Mouse (Mus musculus) heart, adult 2 months (tissue): ENCODE results near the gene Fat3. TPM values are rescaled to one million over a fixed set of nuclear protein-coding genes. Genes with fewer than 3 reads are reported as not detected.
A peak's percentile ranks its signal among the peaks of the same experiment; 100 is the strongest.

ENCODE experiments used
- DNase-seq, 2 experiments: peaks; one replicate each; pipeline ENCODE4 v3.0.0; 2021
- H3K27ac ChIP-seq: fragments of 200-600 bp; 2 replicates; pipeline ENCODE4 v1.8.1; 2022
- H3K27me3 ChIP-seq: fragments of 200-500 bp; 2 replicates; pipeline ENCODE4 v1.6.1; 2012; ENCODE audit warnings: mild to moderate bottlenecking, low read length, inconsistent platforms, mixed read lengths; ENCODE audit not compliant: control insufficient read depth, insufficient read depth
- H3K36me3 ChIP-seq: fragments of 200-500 bp; 2 replicates; pipeline ENCODE4 v1.6.1; 2012; ENCODE audit warnings: low read length, inconsistent platforms; ENCODE audit not compliant: control insufficient read depth, insufficient read depth
- H3K4me1 ChIP-seq: fragments of 200-500 bp; 2 replicates; pipeline ENCODE4 v1.6.1; 2011; ENCODE audit warnings: low read length; ENCODE audit not compliant: control insufficient read depth, insufficient read depth
- H3K4me3 ChIP-seq: fragments of 200-600 bp; 2 replicates; pipeline ENCODE4 v1.8.1; 2022
- H3K79me2 ChIP-seq: fragments of 200-500 bp; replicated peaks from 2 replicates; pipeline ENCODE4 v1.6.1; 2012; ENCODE audit warnings: mild to moderate bottlenecking, inconsistent platforms, low read length, moderate library complexity, mixed read lengths; ENCODE audit not compliant: control insufficient read depth, insufficient read depth
- H3K9ac ChIP-seq: fragments of 200-500 bp; 2 replicates; pipeline ENCODE4 v1.6.1; 2012; ENCODE audit warnings: low read depth, mild to moderate bottlenecking, control low read depth, inconsistent platforms, low read length, mixed read lengths
- CTCF ChIP-seq: fragments of 200-600 bp; IDR thresholded peaks from 2 replicates; pipeline ENCODE4 v1.8.1; 2022; ENCODE audit warnings: antibody characterized with exemption, mild to moderate bottlenecking, moderate library complexity
- EP300 ChIP-seq: fragments of 200-500 bp; IDR thresholded peaks from 2 replicates; pipeline ENCODE4 v1.6.1; 2011; ENCODE audit warnings: low read depth, low read length, control low read depth; ENCODE audit not compliant: insufficient read depth
- POLR2A ChIP-seq: fragments of 200-500 bp; IDR thresholded peaks from 2 replicates; pipeline ENCODE4 v1.6.1; 2011; ENCODE audit warnings: mild to moderate bottlenecking, low read depth, low read length, control low read depth; ENCODE audit not compliant: insufficient read depth
- WGBS: fragments of 180-500 bp; shearing (Covaris S2); methylation state at CpG from one replicate; pipeline ENCODE4 v1.1.7; 2018; 5-methylcytosine and 5-hydroxymethylcytosine counted together
- intact Hi-C: fragments of 180-260 bp; cut with DNase I; formaldehyde crosslinking; loops from one replicate; pipeline ENCODE4 v1.15.1; 2025
- polyA plus RNA-seq: library from polyadenylated mRNA; depleted of rRNA; stranded (reverse); fragments of >200 nt; gene quantifications from 2 replicates; pipeline ENCODE4 v1.2.3, GENCODE M21; 2012
- total RNA-seq, 2 experiments: library from RNA; stranded (reverse); gene quantifications; 2 replicates each; pipeline ENCODE4 v1.2.3; 2021

The Fat3 gene
- total and polyA plus RNA-seq, 3 experiments = 0.20 to 0.43 (median 0.37) TPM

DNA sequence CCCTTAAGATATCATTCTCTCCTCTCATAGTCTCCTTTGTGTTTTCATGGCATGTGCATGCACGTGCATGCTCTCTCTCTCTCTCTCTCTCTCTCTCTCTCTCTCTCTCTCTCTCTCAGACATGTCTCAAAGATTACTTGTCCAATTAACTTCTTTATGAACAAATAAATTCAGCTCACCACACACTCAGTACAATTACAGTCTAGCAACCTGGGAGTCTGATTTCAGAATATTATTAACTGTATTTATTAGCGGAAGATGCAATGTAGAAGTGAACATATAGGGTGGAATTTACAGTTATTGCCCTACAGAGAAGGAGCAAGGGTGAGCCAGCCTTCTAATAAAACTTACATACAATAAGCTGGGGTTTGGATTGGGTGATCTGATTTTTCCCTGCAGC, 225.5 kb downstream of the Fat3 start:
- H3K79me2 ChIP-seq = no peaks in the 10 kb centered on the region
- DNase-seq = no peak
- no peaks in the 10 kb centered on the region for H3K27me3 ChIP-seq
- WGBS = 83% methylated on average over 2 of the region's 2 CpGs
- H3K4me1 ChIP-seq = no peaks in the 10 kb centered on the region
- H3K27ac ChIP-seq = no peak overlapping the region
- TF ChIP-seq POLR2A (no peak), EP300 (no peak), CTCF (no peak)
- H3K4me3 ChIP-seq = no peak overlapping the region
- intact Hi-C loops = no loop called here
- no peaks in the 10 kb centered on the region for H3K36me3 ChIP-seq
- H3K9ac ChIP-seq = no peak overlapping the region

DNA sequence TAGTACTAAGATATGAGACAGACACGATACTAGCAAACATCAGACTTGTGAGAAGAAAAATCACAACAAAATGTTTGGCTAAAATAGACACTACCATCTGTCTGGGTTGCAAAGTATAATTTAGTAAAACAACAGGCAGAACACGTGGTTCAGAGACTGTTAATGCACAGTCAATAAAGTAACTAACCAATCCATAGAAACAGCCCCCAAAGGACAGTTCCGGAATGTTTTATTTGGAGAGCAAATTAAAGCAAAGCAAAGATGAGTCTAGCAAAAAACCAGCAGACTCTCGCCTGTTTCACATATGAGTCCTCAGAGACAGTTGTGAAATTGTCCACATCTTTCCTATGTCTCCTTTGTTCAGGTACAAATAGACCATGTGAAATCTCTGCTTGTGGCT, 227.0 kb downstream of the Fat3 start:
- TF ChIP-seq EP300 = no peak
- Histone ChIP-seq H3K27ac (no peak overlapping the region), H3K9ac (no peak overlapping the region), H3K36me3 (no peaks in the 10 kb centered on the region), H3K79me2 (no peaks in the 10 kb centered on the region), H3K27me3 (no peaks in the 10 kb centered on the region), H3K4me3 (no peak overlapping the region), H3K4me1 (no peaks in the 10 kb centered on the region)
- 83% methylated on average over 4 of the region's 4 CpGs for WGBS
- no peak for DNase-seq
- intact Hi-C loops = no loop called here

- no peaks in the 10 kb centered on the region for H3K4me1 ChIP-seq
- no peak overlapping the region for H3K9ac ChIP-seq
- H3K27ac ChIP-seq = no peak overlapping the region
- no peaks in the 10 kb centered on the region for H3K27me3 ChIP-seq
- H3K79me2 ChIP-seq = no peaks in the 10 kb centered on the region
- TF ChIP-seq POLR2A = no peak
- no peak for TF ChIP-seq EP300
- TF ChIP-seq CTCF = no peak
- no peak overlapping the region for H3K4me3 ChIP-seq
- no peaks in the 10 kb centered on the region for H3K36me3 ChIP-seq
- intact Hi-C loops = no loop called here
- WGBS = 89% methylated on average over 1 of the region's 1 CpGs
- no peak for DNase-seq
Observed at GRCm38 (mm10) chr9:16272810-16273209, 228.3 kb downstream of the Fat3 start.

- intact Hi-C loops = no loop called here
- no peak for TF ChIP-seq CTCF
- TF ChIP-seq POLR2A = no peak
- no peak for TF ChIP-seq EP300
- H3K27me3 ChIP-seq = no peaks in the 10 kb centered on the region
- H3K9ac ChIP-seq = no peak overlapping the region
- H3K4me3 ChIP-seq = no peak overlapping the region
- H3K79me2 ChIP-seq = no peaks in the 10 kb centered on the region
- H3K36me3 ChIP-seq = no peaks in the 10 kb centered on the region
- no peak for DNase-seq
- no peak overlapping the region for H3K27ac ChIP-seq
- no peaks in the 10 kb centered on the region for H3K4me1 ChIP-seq
Observed at GRCm38 (mm10) chr9:16270768-16271114, 230.3 kb downstream of the Fat3 start.

GRCm38 (mm10) chr9:16270056-16270767, 230.9 kb downstream of the Fat3 start:
- H3K79me2 ChIP-seq = no peaks in the 10 kb centered on the region
- intact Hi-C loops = no loop called here
- TF ChIP-seq POLR2A (no peak), CTCF (no peak), EP300 (no peak)
- WGBS = 77% methylated on average over 4 of the region's 4 CpGs
- no peak overlapping the region for H3K9ac ChIP-seq
- no peak for DNase-seq
- H3K27ac ChIP-seq = no peak overlapping the region
- H3K4me3 ChIP-seq = no peak overlapping the region
- no peaks in the 10 kb centered on the region for H3K4me1 ChIP-seq
- H3K36me3 ChIP-seq = no peaks in the 10 kb centered on the region
- H3K27me3 ChIP-seq = no peaks in the 10 kb centered on the region

- peak in 1 of 2 experiments; percentile 3 for DNase-seq
- WGBS = 68% methylated on average over 4 of the region's 4 CpGs
- Histone ChIP-seq H3K27me3 (no peaks in the 10 kb centered on the region), H3K36me3 (no peaks in the 10 kb centered on the region), H3K27ac (no peak overlapping the region), H3K4me1 (no peaks in the 10 kb centered on the region), H3K4me3 (no peak overlapping the region), H3K79me2 (no peaks in the 10 kb centered on the region), H3K9ac (no peak overlapping the region)
- no peak for TF ChIP-seq POLR2A
- TF ChIP-seq EP300 = no peak
- TF ChIP-seq CTCF = no peak
- intact Hi-C loops = no loop called here
Observed at GRCm38 (mm10) chr9:16265519-16265918, 235.6 kb downstream of the Fat3 start.
